Mouse (Mus musculus) liver, embryonic 14.5 days (tissue): ENCODE data around the gene Klhdc7b. TPM values are rescaled to one million over a fixed set of nuclear protein-coding genes. Genes with fewer than 3 reads are reported as not detected.

Experiments used
- ATAC-seq: fragments of 200-750 bp; cut with Nextera tagmentation; 2 replicates; pipeline ENCODE4 v1.8.0; 2017; ENCODE audit warnings: moderate number of reproducible peaks, mild to moderate bottlenecking, moderate library complexity; ENCODE audit not compliant: insufficient read depth
- DNase-seq, 3 experiments: peaks; one replicate each; pipeline ENCODE4 v3.0.0-alpha.2; 2012 to 2013; ENCODE audit warnings: low read depth in 3 of 3, low spot score in 3 of 3
- H3K27ac ChIP-seq: fragments of 300-500 bp; sonication (generic); 2 replicates; pipeline ENCODE4 v1.5.1; 2014; ENCODE audit warnings: moderate library complexity, mild to moderate bottlenecking, control low read depth, inconsistent platforms
- H3K27me3 ChIP-seq: fragments of 300-500 bp; sonication (generic); 2 replicates; pipeline ENCODE4 v1.6.1; 2014; ENCODE audit warnings: mild to moderate bottlenecking, low read length, moderate library complexity; ENCODE audit not compliant: control insufficient read depth, insufficient read depth
- H3K36me3 ChIP-seq: fragments of 300-500 bp; sonication (generic); replicated peaks from 2 replicates; pipeline ENCODE4 v1.6.1; 2014; ENCODE audit warnings: low read depth; ENCODE audit not compliant: control insufficient read depth, insufficient read depth
- H3K4me1 ChIP-seq, 2 experiments: fragments of 200-500 bp in 1 of 2; fragments of 300-500 bp in 1 of 2; sonication (generic) in 1 of 2; replicated peaks; 2 replicates each; pipeline ENCODE4 v1.6.1; 2012 to 2014; ENCODE audit warnings: antibody characterized with exemption in 1 of 2, inconsistent platforms in 1 of 2, low read length in 1 of 2; ENCODE audit not compliant: control insufficient read depth in 2 of 2, insufficient read depth in 2 of 2
- H3K4me2 ChIP-seq: fragments of 300-500 bp; sonication (generic); 2 replicates; pipeline ENCODE4 v1.6.1; 2014; ENCODE audit warnings: low read depth, mild to moderate bottlenecking, control low read depth, moderate library complexity
- H3K4me3 ChIP-seq, 2 experiments: fragments of 200-500 bp in 1 of 2; fragments of 300-500 bp in 1 of 2; sonication (generic) in 1 of 2; 2 replicates each; pipeline ENCODE4 v1.5.1; 2012 to 2014; ENCODE audit warnings: low read depth in 2 of 2, low read length in 2 of 2, mild to moderate bottlenecking in 2 of 2, control low read depth in 1 of 2, inconsistent platforms in 1 of 2, moderate library complexity in 1 of 2; ENCODE audit not compliant: insufficient read depth in 1 of 2
- H3K9ac ChIP-seq: fragments of 300-500 bp; sonication (generic); replicated peaks from 2 replicates; pipeline ENCODE4 v1.6.1; 2014; ENCODE audit warnings: mild to moderate bottlenecking, control low read depth, moderate library complexity
- H3K9me3 ChIP-seq: fragments of 300-500 bp; sonication (generic); 2 replicates; pipeline ENCODE4 v1.6.1; 2016; ENCODE audit warnings: low read length, mixed read lengths; ENCODE audit not compliant: control insufficient read depth
- CTCF ChIP-seq: IDR thresholded peaks from 2 replicates; pipeline ENCODE4 v1.5.1; 2016; ENCODE audit warnings: antibody characterized with exemption, low read depth, control low read depth
- EP300 ChIP-seq: IDR thresholded peaks from 2 replicates; pipeline ENCODE4 v1.6.1; 2016; ENCODE audit warnings: antibody characterized with exemption, low read depth
- WGBS: fragments of 180-500 bp; shearing (Covaris S2); extraction: QIAGEN DNeasy Blood & Tissue Kit; methylation state at CpG from one replicate; pipeline ENCODE4 v1.1.7; 2014; ENCODE audit not compliant: insufficient replicate concordance; 5-methylcytosine and 5-hydroxymethylcytosine counted together
- polyA plus RNA-seq, 2 experiments: library from polyadenylated mRNA; depleted of rRNA in 1 of 2; stranded (reverse) in 1 of 2; unstranded in 1 of 2; fragments of >200 nt; fragmentation: Nextera tagmentation in 1 of 2; extraction: Ambion mirVana in 1 of 2; gene quantifications; 2 replicates each; pipeline versions ENCODE4 v1.2.1 to v1.2.3; 2012 to 2014

Gene Klhdc7b
- polyA plus RNA-seq, 2 experiments, result not detected

DNA sequence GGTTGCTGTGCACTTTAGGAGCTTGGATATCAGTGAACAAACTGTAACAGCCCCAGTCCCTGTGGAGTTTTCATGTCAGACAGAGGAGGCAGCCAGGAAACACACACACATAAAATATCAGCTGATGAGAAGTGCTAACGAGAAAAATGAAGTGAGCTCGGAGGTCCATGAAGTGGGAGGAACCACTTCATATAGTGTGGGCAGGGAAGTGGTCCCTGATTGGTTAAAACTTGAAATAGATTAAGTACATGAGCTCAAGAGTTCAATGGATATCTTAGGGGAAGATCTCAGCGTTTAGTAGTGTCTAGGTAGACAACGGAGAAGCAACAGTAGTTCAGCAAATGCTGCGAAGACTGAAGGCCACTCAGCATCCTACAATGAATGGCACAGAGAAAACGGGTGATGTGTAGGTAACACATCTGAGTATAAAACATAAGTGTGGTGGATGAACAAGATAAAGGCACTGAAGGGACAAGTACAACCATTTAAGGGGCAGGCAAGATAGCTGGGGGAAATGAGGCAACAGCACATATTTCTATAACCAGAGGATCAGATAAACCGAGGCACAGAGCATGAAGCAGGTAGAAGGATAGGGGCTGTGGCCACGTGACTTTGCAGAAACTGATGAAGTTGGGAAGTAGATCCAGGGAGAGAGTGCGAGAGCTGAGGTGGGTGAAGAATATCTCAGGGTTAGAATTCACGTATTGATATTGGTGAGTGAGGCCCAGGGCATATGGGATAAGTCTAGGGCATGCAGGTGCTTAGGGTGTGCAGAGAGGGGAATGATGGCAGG, 20.3 kb downstream of the Klhdc7b start:
- 60% methylated on average over 10 of the region's 10 CpGs for WGBS
- H3K27ac ChIP-seq, result no peak overlapping the region
- no peaks in the 10 kb centered on the region for H3K9me3 ChIP-seq
- 0 out of 4 replicates have a peak, but pooled peaks cover 0 to 2% of the 10 kb centered on the region in 2 experiments for H3K4me1 ChIP-seq
- ATAC-seq, result no peak
- TF ChIP-seq EP300 (no peak), CTCF (no peak)
- H3K9ac ChIP-seq, result no peak overlapping the region
- no peak overlapping the region for H3K4me3 ChIP-seq
- DNase-seq, result no peak
- H3K27me3 ChIP-seq, result no peaks in the 10 kb centered on the region
- H3K4me2 ChIP-seq, result no peak overlapping the region
- H3K36me3 ChIP-seq, result no peaks in the 10 kb centered on the region

DNA sequence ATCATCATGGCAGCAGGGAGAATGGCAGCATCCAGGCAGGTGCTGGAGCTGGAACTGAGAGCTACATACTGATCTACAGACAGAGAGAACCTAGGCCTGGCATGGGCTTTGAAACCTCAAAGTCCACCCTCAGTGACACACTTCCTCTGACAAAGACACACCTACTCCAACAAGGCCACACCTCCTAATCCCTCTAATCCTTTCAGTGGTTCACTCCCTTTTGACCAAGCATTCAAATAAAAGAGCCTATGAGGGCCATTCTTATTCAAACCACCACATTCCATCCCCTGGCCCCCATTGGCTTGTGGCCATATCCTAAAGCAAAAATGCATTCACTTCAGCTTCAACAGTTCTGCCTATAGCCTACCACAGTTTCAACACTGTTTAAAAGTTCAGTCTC, 22.0 kb downstream of the Klhdc7b start:
- no peak overlapping the region for H3K27ac ChIP-seq
- no peak overlapping the region for H3K9ac ChIP-seq
- H3K36me3 ChIP-seq, result no peaks in the 10 kb centered on the region
- DNase-seq (no peak), ATAC-seq (no peak)
- no peaks in the 10 kb centered on the region for H3K4me1 ChIP-seq
- no peaks in the 10 kb centered on the region for H3K9me3 ChIP-seq
- H3K27me3 ChIP-seq, result no peaks in the 10 kb centered on the region
- TF ChIP-seq CTCF, result no peak
- TF ChIP-seq EP300, result no peak
- H3K4me3 ChIP-seq, result no peak overlapping the region
- no peak overlapping the region for H3K4me2 ChIP-seq

DNA sequence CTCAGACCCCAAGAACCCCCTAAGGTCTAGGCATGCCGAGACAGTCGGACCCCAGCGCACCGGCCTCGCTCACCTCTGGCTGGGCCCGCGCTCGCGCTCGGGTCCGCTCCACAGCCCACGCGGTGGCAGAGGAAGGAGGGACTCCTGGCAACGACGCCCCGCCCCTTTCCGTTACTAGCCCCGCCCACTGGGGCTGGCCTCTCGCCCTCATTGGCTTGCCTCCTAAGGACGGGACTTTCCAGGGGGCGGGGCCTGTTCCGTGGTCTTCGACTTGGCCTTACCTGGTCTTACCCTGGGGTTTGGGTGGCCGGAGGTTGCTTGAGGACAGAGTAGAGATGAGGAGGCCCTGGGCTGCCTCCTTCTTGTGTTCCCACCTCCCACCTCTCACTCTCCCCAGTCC, 25.4 kb downstream of the Klhdc7b start, which contains the start of gene Syce3:
Gene Syce3, minus strand, starts transcription at position 386 of the 400 bp plus-strand sequence.
- no peaks in the 10 kb centered on the region for H3K9me3 ChIP-seq
- no peak within 1 kb of the TSS for H3K4me3 ChIP-seq
- TF ChIP-seq CTCF (no peak), EP300 (no peak)
- H3K36me3 ChIP-seq, result no peaks in the 10 kb centered on the region
- H3K27me3 ChIP-seq, result no peaks in the 10 kb centered on the region
- no peak within 1 kb of the TSS for H3K4me2 ChIP-seq
- no peak for ATAC-seq
- no peak for DNase-seq
- no peak within 1 kb of the TSS for H3K27ac ChIP-seq
- H3K4me1 ChIP-seq, result no peaks in the 10 kb centered on the region
- 72% methylated on average over 24 of the region's 24 CpGs for WGBS
- H3K9ac ChIP-seq, result no peak within 1 kb of the TSS

DNA sequence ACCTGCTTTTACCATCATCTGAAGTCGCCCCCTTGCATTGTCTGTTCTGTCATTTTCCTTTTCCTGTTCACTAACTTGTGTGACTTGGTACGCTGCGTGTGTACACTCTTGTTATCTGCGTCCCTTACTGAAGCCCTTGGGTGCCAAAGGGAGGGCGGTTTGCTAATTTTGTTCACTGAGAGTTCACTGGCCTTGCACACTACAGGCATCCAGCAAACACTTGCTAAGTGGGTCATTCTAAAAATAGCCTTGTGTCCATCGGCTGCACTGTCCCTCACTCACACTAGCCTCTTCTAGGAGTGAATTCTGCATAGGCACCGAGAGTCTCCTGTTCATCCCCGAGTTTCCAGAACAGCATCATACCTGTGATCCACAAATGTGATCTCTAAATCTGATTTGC, 30.6 kb downstream of the Klhdc7b start:
- WGBS, result 65% methylated on average over 8 of the region's 8 CpGs
- no peak for DNase-seq
- no peaks in the 10 kb centered on the region for H3K27me3 ChIP-seq
- TF ChIP-seq EP300 (no peak), CTCF (no peak)
- H3K9ac ChIP-seq, result no peak overlapping the region
- no peak for ATAC-seq
- no peak overlapping the region for H3K4me3 ChIP-seq
- H3K27ac ChIP-seq, result no peak overlapping the region
- H3K4me2 ChIP-seq, result no peak overlapping the region
- no peaks in the 10 kb centered on the region for H3K9me3 ChIP-seq
- no peaks in the 10 kb centered on the region for H3K4me1 ChIP-seq
- H3K36me3 ChIP-seq, result no peaks in the 10 kb centered on the region

DNA sequence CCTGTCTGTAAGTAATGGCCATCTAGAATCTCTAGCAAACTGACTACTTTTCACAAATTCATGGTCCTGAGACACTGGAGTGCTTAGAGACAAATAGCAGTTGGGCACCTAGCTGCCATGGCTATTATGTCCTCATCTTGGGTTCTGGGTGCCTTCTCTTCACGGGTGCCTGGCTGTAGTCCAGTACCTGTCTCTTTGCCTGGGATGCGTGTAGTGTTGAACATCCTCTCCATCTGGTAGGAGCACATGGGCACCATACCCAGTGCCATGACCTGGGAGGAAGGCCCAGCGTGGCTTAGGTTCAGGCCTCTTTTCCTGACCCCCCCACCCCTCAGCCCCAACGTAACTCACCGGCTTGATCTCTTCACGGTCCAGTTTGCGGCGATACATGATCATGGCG, 37.2 kb downstream of the Klhdc7b start:
- no peaks in the 10 kb centered on the region for H3K27me3 ChIP-seq
- no peak overlapping the region for H3K9ac ChIP-seq
- H3K36me3 ChIP-seq, result no peaks in the 10 kb centered on the region; the same call in 1 of the 2 replicates
- no peak overlapping the region for H3K4me2 ChIP-seq
- DNase-seq (no peak), ATAC-seq (no peak)
- TF ChIP-seq EP300, result no peak
- TF ChIP-seq CTCF, result no peak
- H3K4me1 ChIP-seq, result 0 out of 4 replicates have a peak, but pooled peaks cover 0 to 4% of the 10 kb centered on the region in 2 experiments
- H3K9me3 ChIP-seq, result no peaks in the 10 kb centered on the region
- no peak overlapping the region for H3K27ac ChIP-seq
- 85% methylated on average over 9 of the region's 9 CpGs for WGBS
- no peak overlapping the region for H3K4me3 ChIP-seq
